Mouse (Mus musculus) liver, embryonic 13.5 days (tissue): ENCODE measurements around the gene Fmn2. TPM values are rescaled to one million over a fixed set of nuclear protein-coding genes. Genes with fewer than 3 reads are reported as not detected.

ENCODE experiments used
- ATAC-seq: fragments of 200-750 bp; cut with Nextera tagmentation; 2 replicates; pipeline ENCODE4 v1.8.0; 2017; ENCODE audit warnings: low read depth, mild to moderate bottlenecking, moderate number of reproducible peaks, moderate library complexity
- DNase-seq: peaks from one replicate; pipeline ENCODE4 v3.0.0; 2022
- H3K27ac ChIP-seq: fragments of 300-500 bp; sonication (generic); 2 replicates; pipeline ENCODE4 v1.5.1; 2015; ENCODE audit warnings: moderate library complexity, mild to moderate bottlenecking, inconsistent platforms
- H3K27me3 ChIP-seq: fragments of 300-500 bp; sonication (generic); 2 replicates; pipeline ENCODE4 v1.6.1; 2015; ENCODE audit warnings: mild to moderate bottlenecking, inconsistent platforms
- H3K36me3 ChIP-seq: fragments of 300-500 bp; sonication (generic); 2 replicates; pipeline ENCODE4 v1.6.1; 2015; ENCODE audit warnings: mild to moderate bottlenecking, inconsistent platforms
- H3K4me1 ChIP-seq: fragments of 300-500 bp; sonication (generic); replicated peaks from 2 replicates; pipeline ENCODE4 v1.6.1; 2015; ENCODE audit warnings: inconsistent platforms
- H3K4me2 ChIP-seq: fragments of 300-500 bp; sonication (generic); 2 replicates; pipeline ENCODE4 v1.6.1; 2015; ENCODE audit warnings: inconsistent platforms, mild to moderate bottlenecking, moderate library complexity
- H3K4me3 ChIP-seq: fragments of 300-500 bp; sonication (generic); replicated peaks from 2 replicates; pipeline ENCODE4 v1.5.1; 2015; ENCODE audit warnings: mild to moderate bottlenecking, inconsistent platforms
- H3K9ac ChIP-seq: fragments of 300-500 bp; sonication (generic); 2 replicates; pipeline ENCODE4 v1.6.1; 2015; ENCODE audit warnings: mild to moderate bottlenecking, inconsistent platforms
- H3K9me3 ChIP-seq: fragments of 300-500 bp; sonication (generic); replicated peaks from 2 replicates; pipeline ENCODE4 v1.6.1; 2016; ENCODE audit warnings: inconsistent platforms
- WGBS: fragments of 180-500 bp; shearing (Covaris S2); methylation state at CpG from one replicate; pipeline ENCODE4 v1.1.7; 2015; ENCODE audit not compliant: insufficient replicate concordance; 5-methylcytosine and 5-hydroxymethylcytosine counted together
- polyA plus RNA-seq: library from polyadenylated mRNA; unstranded; fragments of >200 nt; fragmentation: Nextera tagmentation; extraction: Ambion mirVana; gene quantifications from 2 replicates; pipeline ENCODE4 v1.2.1, GENCODE M21; 2015

The Fmn2 gene
- polyA plus RNA-seq, 1 experiment from 2014 or later: 0.06 TPM

GRCm38 (mm10) chr1:174513419-174513818 is 11.8 kb downstream of the Fmn2 start:
- Histone ChIP-seq H3K4me2 (no peak overlapping the region), H3K9ac (no peak overlapping the region), H3K9me3 (no peaks in the 10 kb centered on the region), H3K4me1 (no peaks in the 10 kb centered on the region), H3K27ac (no peak overlapping the region), H3K4me3 (no peak overlapping the region), H3K27me3 (no peaks in the 10 kb centered on the region), H3K36me3 (no peaks in the 10 kb centered on the region)
- ATAC-seq (no peak), DNase-seq (no peak)
- 59% methylated on average over 7 of the region's 7 CpGs for WGBS

GRCm38 (mm10) chr1:174521976-174522770 is 20.5 kb downstream of the Fmn2 start:
- no peaks in the 10 kb centered on the region for H3K27me3 ChIP-seq
- H3K27ac ChIP-seq: no peak overlapping the region
- no peak for ATAC-seq
- no peak overlapping the region for H3K9ac ChIP-seq
- H3K9me3 ChIP-seq: no peaks in the 10 kb centered on the region
- WGBS: 58% methylated on average over 5 of the region's 5 CpGs
- H3K36me3 ChIP-seq: no peaks in the 10 kb centered on the region
- no peak overlapping the region for H3K4me3 ChIP-seq
- H3K4me1 ChIP-seq: no peaks in the 10 kb centered on the region
- no peak overlapping the region for H3K4me2 ChIP-seq
- DNase-seq: no peak

GRCm38 (mm10) chr1:174522809-174523511 is 21.3 kb downstream of the Fmn2 start:
- Histone ChIP-seq H3K27me3 (no peaks in the 10 kb centered on the region), H3K4me3 (no peak overlapping the region), H3K4me1 (no peaks in the 10 kb centered on the region), H3K36me3 (no peaks in the 10 kb centered on the region), H3K27ac (no peak overlapping the region), H3K9me3 (no peaks in the 10 kb centered on the region), H3K9ac (no peak overlapping the region), H3K4me2 (no peak overlapping the region)
- ATAC-seq (no peak), DNase-seq (no peak)
- WGBS: 52% methylated on average over 4 of the region's 4 CpGs

- Histone ChIP-seq H3K4me1 (no peaks in the 10 kb centered on the region), H3K4me2 (no peak overlapping the region), H3K9me3 (no peaks in the 10 kb centered on the region), H3K4me3 (no peak overlapping the region), H3K27me3 (no peaks in the 10 kb centered on the region), H3K9ac (no peak overlapping the region), H3K36me3 (no peaks in the 10 kb centered on the region), H3K27ac (no peak overlapping the region)
- ATAC-seq: no peak
- WGBS: 49% methylated on average over 1 of the region's 1 CpGs
- no peak for DNase-seq
Observed at GRCm38 (mm10) chr1:174523512-174523828, 21.8 kb downstream of the Fmn2 start.

- Histone ChIP-seq H3K4me2 (no peak overlapping the region), H3K27me3 (no peaks in the 10 kb centered on the region), H3K36me3 (no peaks in the 10 kb centered on the region), H3K9ac (no peak overlapping the region), H3K9me3 (no peaks in the 10 kb centered on the region), H3K4me3 (no peak overlapping the region), H3K27ac (no peak overlapping the region), H3K4me1 (no peaks in the 10 kb centered on the region)
- ATAC-seq (no peak), DNase-seq (no peak)
- 62% methylated on average over 11 of the region's 11 CpGs for WGBS
Observed at GRCm38 (mm10) chr1:174536742-174537453, 35.3 kb downstream of the Fmn2 start.

- DNase-seq (no peak), ATAC-seq (no peak)
- H3K4me3 ChIP-seq: no peak overlapping the region
- H3K4me2 ChIP-seq: no peak overlapping the region
- no peak overlapping the region for H3K27ac ChIP-seq
- no peak overlapping the region for H3K9ac ChIP-seq
- no peaks in the 10 kb centered on the region for H3K9me3 ChIP-seq
- no peaks in the 10 kb centered on the region for H3K27me3 ChIP-seq
- WGBS: 74% methylated on average over 3 of the region's 3 CpGs
- H3K4me1 ChIP-seq: no peaks in the 10 kb centered on the region
- H3K36me3 ChIP-seq: no peaks in the 10 kb centered on the region
Observed at GRCm38 (mm10) chr1:174537491-174537890, 35.9 kb downstream of the Fmn2 start.

- H3K9me3 ChIP-seq: no peaks in the 10 kb centered on the region
- no peaks in the 10 kb centered on the region for H3K36me3 ChIP-seq
- DNase-seq (no peak), ATAC-seq (no peak)
- H3K9ac ChIP-seq: no peak overlapping the region
- H3K27me3 ChIP-seq: no peaks in the 10 kb centered on the region
- H3K4me2 ChIP-seq: no peak overlapping the region
- no peak overlapping the region for H3K27ac ChIP-seq
- no peak overlapping the region for H3K4me3 ChIP-seq
- WGBS: 70% methylated on average over 5 of the region's 5 CpGs
- H3K4me1 ChIP-seq: no peaks in the 10 kb centered on the region
Observed at GRCm38 (mm10) chr1:174548291-174548690, 46.7 kb downstream of the Fmn2 start.

- H3K4me1 ChIP-seq: no peaks in the 10 kb centered on the region
- no peaks in the 10 kb centered on the region for H3K36me3 ChIP-seq
- H3K27me3 ChIP-seq: no peaks in the 10 kb centered on the region
- 25% methylated on average over 2 of the region's 2 CpGs for WGBS
- no peak overlapping the region for H3K9ac ChIP-seq
- H3K27ac ChIP-seq: no peak overlapping the region
- no peak overlapping the region for H3K4me3 ChIP-seq
- no peak for ATAC-seq
- DNase-seq: no peak
- no peak overlapping the region for H3K4me2 ChIP-seq
- H3K9me3 ChIP-seq: no peaks in the 10 kb centered on the region
Observed at GRCm38 (mm10) chr1:174553272-174554007, 51.8 kb downstream of the Fmn2 start.

- no peak overlapping the region for H3K9ac ChIP-seq
- no peaks in the 10 kb centered on the region for H3K4me1 ChIP-seq
- no peak overlapping the region for H3K4me2 ChIP-seq
- no peaks in the 10 kb centered on the region for H3K27me3 ChIP-seq
- no peak overlapping the region for H3K27ac ChIP-seq
- WGBS: 61% methylated on average over 3 of the region's 3 CpGs
- no peak overlapping the region for H3K4me3 ChIP-seq
- no peaks in the 10 kb centered on the region for H3K9me3 ChIP-seq
- no peaks in the 10 kb centered on the region for H3K36me3 ChIP-seq
- ATAC-seq: no peak
- DNase-seq: no peak
Observed at GRCm38 (mm10) chr1:174555412-174555811, 53.8 kb downstream of the Fmn2 start.

GRCm38 (mm10) chr1:174557211-174557610 is 55.6 kb downstream of the Fmn2 start:
- Histone ChIP-seq H3K27ac (no peak overlapping the region), H3K36me3 (no peaks in the 10 kb centered on the region), H3K4me2 (no peak overlapping the region), H3K4me3 (no peak overlapping the region), H3K9me3 (no peaks in the 10 kb centered on the region), H3K4me1 (no peaks in the 10 kb centered on the region), H3K27me3 (no peaks in the 10 kb centered on the region), H3K9ac (no peak overlapping the region)
- ATAC-seq (no peak), DNase-seq (no peak)
- WGBS: 60% methylated on average over 4 of the region's 4 CpGs

- Histone ChIP-seq H3K4me2 (no peak overlapping the region), H3K36me3 (no peaks in the 10 kb centered on the region), H3K9me3 (no peaks in the 10 kb centered on the region), H3K4me1 (no peaks in the 10 kb centered on the region), H3K9ac (no peak overlapping the region), H3K27me3 (no peaks in the 10 kb centered on the region), H3K4me3 (no peak overlapping the region), H3K27ac (no peak overlapping the region)
- DNase-seq: no peak
- no peak for ATAC-seq
- 40% methylated on average over 3 of the region's 3 CpGs for whole genome bisulfite sequencing
Observed at GRCm38 (mm10) chr1:174557841-174558240, 56.2 kb downstream of the Fmn2 start.
